Mouse (Mus musculus) brain, embryonic 14.5 days (tissue): ENCODE results near the gene Rhoa.

Experiments used
- CTCF ChIP-seq: fragments of 200-500 bp; IDR thresholded peaks from 2 replicates; pipeline ENCODE4 v1.5.1; 2012; ENCODE audit warnings: inconsistent platforms, mild to moderate bottlenecking, moderate library complexity, borderline replicate concordance; ENCODE audit not compliant: insufficient read depth, insufficient read length; ENCODE audit errors: extremely low read depth
- POLR2A ChIP-seq: fragments of 200-500 bp; IDR thresholded peaks from 2 replicates; pipeline ENCODE4 v1.6.1; 2012; ENCODE audit warnings: mild to moderate bottlenecking, inconsistent platforms, borderline replicate concordance; ENCODE audit not compliant: poor library complexity, insufficient read depth, insufficient read length, severe bottlenecking; ENCODE audit errors: extremely low read depth

DNA sequence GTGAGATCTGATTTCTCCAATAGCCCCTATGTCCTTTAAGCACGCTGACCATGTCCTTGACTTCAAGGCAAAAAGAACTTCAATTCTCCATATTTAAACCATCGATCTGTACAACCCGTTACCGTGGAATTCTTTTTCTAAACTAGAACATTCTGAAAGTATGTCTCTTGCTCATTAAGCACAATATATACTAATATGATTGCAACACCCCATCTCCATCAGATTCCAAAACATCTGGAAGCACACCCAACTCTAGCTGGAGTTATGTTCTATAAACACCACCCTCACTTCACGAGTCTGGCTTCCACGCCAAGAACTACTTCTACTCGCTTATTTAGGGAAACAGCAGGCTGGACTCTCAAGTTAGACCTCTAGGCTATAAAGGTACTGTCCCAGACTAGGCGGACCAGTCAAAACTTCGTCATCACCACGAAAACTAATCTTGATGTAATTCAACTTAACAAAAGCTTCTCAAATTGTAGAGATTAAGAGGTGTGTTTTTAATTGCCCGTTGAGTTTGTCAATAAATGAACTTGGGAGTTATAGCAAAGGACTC, 43.4 kb upstream of the Rhoa start:
- TF ChIP-seq CTCF (no peak), POLR2A (no peak)
